Mouse (Mus musculus) MEL (cell line): ENCODE data around the gene Nat9. TPM values are rescaled to one million over a fixed set of nuclear protein-coding genes. Genes with fewer than 3 reads are reported as not detected.

Experiments used
- DNase-seq: peaks from one replicate; pipeline ENCODE4 v3.0.0; 2011; ENCODE audit warnings: low read depth, low spot score
- H3K27ac ChIP-seq: 2 replicates; pipeline ENCODE4 v1.5.1; 2012; ENCODE audit warnings: low read depth, mild to moderate bottlenecking, control low read depth, low read length, moderate library complexity; ENCODE audit not compliant: control insufficient read depth
- H3K27me3 ChIP-seq, 2 experiments: fragments of 150-350 bp in 1 of 2; sonication (generic) in 1 of 2; 2 replicates each; pipeline ENCODE4 v1.6.1; 2012; ENCODE audit warnings: low read length in 2 of 2, mild to moderate bottlenecking in 2 of 2, improper control_type of control experiment in 1 of 2, moderate library complexity in 1 of 2; ENCODE audit not compliant: insufficient read depth in 2 of 2, control insufficient read depth in 1 of 2
- H3K36me3 ChIP-seq, 2 experiments: 2 replicates each; pipeline ENCODE4 v1.6.1; 2012 to 2014; ENCODE audit warnings: low read length in 2 of 2, improper control_type of control experiment in 1 of 2, inconsistent platforms in 1 of 2, mild to moderate bottlenecking in 1 of 2; ENCODE audit not compliant: insufficient read depth in 2 of 2, control insufficient read depth in 1 of 2
- H3K4me1 ChIP-seq, 2 experiments: fragments of 150-350 bp in 1 of 2; sonication (generic) in 1 of 2; 2 replicates each; pipeline ENCODE4 v1.6.1; 2012; ENCODE audit warnings: low read length in 2 of 2, improper control_type of control experiment in 1 of 2, mild to moderate bottlenecking in 1 of 2; ENCODE audit not compliant: insufficient read depth in 2 of 2, control insufficient read depth in 1 of 2
- H3K4me3 ChIP-seq, 2 experiments: fragments of 150-350 bp in 1 of 2; sonication (generic) in 1 of 2; 2 replicates each; pipeline ENCODE4 v1.5.1; 2012; ENCODE audit warnings: low read depth in 2 of 2, low read length in 2 of 2, mild to moderate bottlenecking in 2 of 2, moderate library complexity in 2 of 2, control low read depth in 1 of 2, improper control_type of control experiment in 1 of 2; ENCODE audit not compliant: control insufficient read depth in 1 of 2, insufficient read depth in 1 of 2
- H3K79me2 ChIP-seq: 2 replicates; pipeline ENCODE4 v1.6.1; 2012; ENCODE audit warnings: mild to moderate bottlenecking, low read length, moderate library complexity; ENCODE audit not compliant: control insufficient read depth, poor library complexity, insufficient read depth
- H3K9ac ChIP-seq: 2 replicates; pipeline ENCODE4 v1.6.1; 2012; ENCODE audit warnings: low read depth, mild to moderate bottlenecking, control low read depth, low read length, moderate library complexity; ENCODE audit not compliant: control insufficient read depth, poor library complexity, severe bottlenecking
- H3K9me3 ChIP-seq: fragments of 150-350 bp; sonication (generic); replicated peaks from 2 replicates; pipeline ENCODE4 v1.6.1; 2012; ENCODE audit warnings: mild to moderate bottlenecking, low read length, improper control_type of control experiment, moderate library complexity; ENCODE audit not compliant: insufficient read depth
- CHD1 ChIP-seq: IDR thresholded peaks from 2 replicates; pipeline ENCODE4 v1.6.1; 2012; ENCODE audit warnings: low read depth, mild to moderate bottlenecking, inconsistent platforms, low read length, improper control_type of control experiment
- CTCF ChIP-seq, 3 experiments: IDR thresholded peaks in 2 of 3; conservative IDR thresholded peaks in 1 of 3; 2 replicates each; pipeline ENCODE4 v1.5.1; 2011 to 2012; ENCODE audit warnings: low read length in 3 of 3, low read depth in 2 of 3, mild to moderate bottlenecking in 2 of 3, improper control_type of control experiment in 1 of 3, inconsistent platforms in 1 of 3, mixed read lengths in 1 of 3, moderate library complexity in 1 of 3; ENCODE audit not compliant: control insufficient read depth in 1 of 3, insufficient read depth in 1 of 3, poor library complexity in 1 of 3, severe bottlenecking in 1 of 3
- ELF1 ChIP-seq: IDR thresholded peaks from 2 replicates; pipeline ENCODE4 v1.6.1; 2014; ENCODE audit warnings: low read depth, mild to moderate bottlenecking, inconsistent platforms, low read length, improper control_type of control experiment, moderate library complexity
- EP300 ChIP-seq, 2 experiments: IDR thresholded peaks; 2 replicates each; pipeline ENCODE4 v1.6.1; 2011; ENCODE audit warnings: improper control_type of control experiment in 2 of 2, low read length in 2 of 2, low read depth in 1 of 2, mild to moderate bottlenecking in 1 of 2
- GABPA ChIP-seq: IDR thresholded peaks from 2 replicates; pipeline ENCODE4 v1.6.1; 2012; ENCODE audit warnings: low read depth, mild to moderate bottlenecking, inconsistent platforms, low read length, improper control_type of control experiment, moderate library complexity
- MAX ChIP-seq: IDR thresholded peaks from 2 replicates; pipeline ENCODE4 v1.6.1; 2011; ENCODE audit warnings: low read length, improper control_type of control experiment
- MAZ ChIP-seq: IDR thresholded peaks from 2 replicates; pipeline ENCODE4 v1.6.1; 2012; ENCODE audit warnings: low read depth, mild to moderate bottlenecking, inconsistent platforms, low read length, improper control_type of control experiment
- MEF2A ChIP-seq: IDR thresholded peaks from 2 replicates; pipeline ENCODE4 v1.6.1; 2014; ENCODE audit warnings: low read depth, mild to moderate bottlenecking, inconsistent platforms, low read length, improper control_type of control experiment; ENCODE audit not compliant: poor library complexity, insufficient replicate concordance, severe bottlenecking; ENCODE audit errors: extremely low read depth
- MXI1 ChIP-seq: IDR thresholded peaks from 2 replicates; pipeline ENCODE4 v1.6.1; 2011; ENCODE audit warnings: mild to moderate bottlenecking, low read depth, low read length, improper control_type of control experiment
- MYB ChIP-seq: IDR thresholded peaks from 2 replicates; pipeline ENCODE4 v1.6.1; 2011; ENCODE audit warnings: mild to moderate bottlenecking, low read depth, low read length, improper control_type of control experiment
- NELFE ChIP-seq: IDR thresholded peaks from 2 replicates; pipeline ENCODE4 v1.6.1; 2011; ENCODE audit warnings: low read depth, low read length, improper control_type of control experiment
- POLR2A ChIP-seq, 2 experiments: IDR thresholded peaks; 2 replicates each; pipeline ENCODE4 v1.6.1; 2011 to 2012; ENCODE audit warnings: low read length in 2 of 2, mild to moderate bottlenecking in 2 of 2, control low read depth in 1 of 2, improper control_type of control experiment in 1 of 2, low read depth in 1 of 2, moderate library complexity in 1 of 2; ENCODE audit not compliant: control insufficient read depth in 1 of 2, insufficient read depth in 1 of 2, poor library complexity in 1 of 2
- POLR2AphosphoS2 ChIP-seq: IDR thresholded peaks from 2 replicates; pipeline ENCODE4 v1.6.1; 2011; ENCODE audit warnings: low read length, improper control_type of control experiment
- POLR2AphosphoS5 ChIP-seq: IDR thresholded peaks from 2 replicates; pipeline ENCODE4 v1.6.1; 2012; ENCODE audit warnings: low read depth, borderline replicate concordance, mild to moderate bottlenecking, inconsistent platforms, low read length, moderate library complexity, mixed read lengths
- RAD21 ChIP-seq: IDR thresholded peaks from 2 replicates; pipeline ENCODE4 v1.6.1; 2011; ENCODE audit warnings: mild to moderate bottlenecking, low read depth, low read length, improper control_type of control experiment
- RCOR1 ChIP-seq: IDR thresholded peaks from 2 replicates; pipeline ENCODE4 v1.6.1; 2012; ENCODE audit warnings: low read depth, mild to moderate bottlenecking, inconsistent platforms, low read length, improper control_type of control experiment
- SMC3 ChIP-seq: IDR thresholded peaks from 2 replicates; pipeline ENCODE4 v1.6.1; 2011; ENCODE audit warnings: low read depth, low read length, improper control_type of control experiment
- TAL1 ChIP-seq: IDR thresholded peaks from 2 replicates; pipeline ENCODE4 v1.6.1; 2012; ENCODE audit warnings: mild to moderate bottlenecking, inconsistent platforms, low read length, moderate library complexity, mixed read lengths
- TCF12 ChIP-seq: IDR thresholded peaks from 2 replicates; pipeline ENCODE4 v1.6.1; 2014; ENCODE audit warnings: low read depth, mild to moderate bottlenecking, inconsistent platforms, low read length, improper control_type of control experiment, moderate library complexity
- UBTF ChIP-seq: IDR thresholded peaks from 2 replicates; pipeline ENCODE4 v1.6.1; 2012; ENCODE audit warnings: low read depth, mild to moderate bottlenecking, inconsistent platforms, low read length, improper control_type of control experiment, moderate library complexity, borderline replicate concordance; ENCODE audit not compliant: insufficient read depth
- USF1 ChIP-seq: IDR thresholded peaks from 2 replicates; pipeline ENCODE4 v1.6.1; 2014; ENCODE audit warnings: low read depth, mild to moderate bottlenecking, inconsistent platforms, low read length, improper control_type of control experiment, moderate library complexity
- USF2 ChIP-seq, 2 experiments: IDR thresholded peaks; 2 replicates each; pipeline ENCODE4 v1.6.1; 2011 to 2012; ENCODE audit warnings: improper control_type of control experiment in 2 of 2, low read length in 2 of 2, borderline replicate concordance in 1 of 2, inconsistent platforms in 1 of 2, low read depth in 1 of 2, mild to moderate bottlenecking in 1 of 2; ENCODE audit not compliant: insufficient read depth in 1 of 2
- ZMIZ1 ChIP-seq: IDR thresholded peaks from 2 replicates; pipeline ENCODE4 v1.6.1; 2012; ENCODE audit warnings: low read depth, mild to moderate bottlenecking, inconsistent platforms, low read length, improper control_type of control experiment, moderate library complexity
- ZNF384 ChIP-seq: IDR thresholded peaks from 2 replicates; pipeline ENCODE4 v1.6.1; 2012; ENCODE audit warnings: low read depth, mild to moderate bottlenecking, inconsistent platforms, low read length, improper control_type of control experiment
- polyA plus RNA-seq, 2 experiments: library from polyadenylated mRNA; stranded (reverse) in 1 of 2; unstranded in 1 of 2; fragments of >175 nt in 1 of 2; fragments of >200 nt in 1 of 2; gene quantifications; 2 replicates each; pipeline versions ENCODE4 v1.2.1 to v1.2.4; 2012; ENCODE audit warnings: low replicate concordance in 2 of 2, low read depth in 1 of 2; ENCODE audit not compliant: insufficient read length in 2 of 2, insufficient read depth in 1 of 2, missing spikeins in 1 of 2
- total RNA-seq: library from RNA; depleted of rRNA; stranded (reverse); fragments of 300-350 nt; gene quantifications from 2 replicates; pipeline ENCODE4 v1.2.3, GENCODE M21; 2012

Gene Nat9
- total and polyA plus RNA-seq, 3 experiments: 46.1 to 92.4 TPM; not detected in 1

GRCm38 (mm10) chr11:115222077-115222476 lies 34.4 kb upstream of the Nat9 start:
- Histone ChIP-seq H3K27ac (no peak overlapping the region), H3K9ac (no peak overlapping the region), H3K79me2 (no peaks in the 10 kb centered on the region), H3K4me1 (peaks cover 0 to 6% of the 10 kb centered on the region in 2 experiments; a peak in 2 of 4 replicates), H3K36me3 (peaks cover 0 to 2% of the 10 kb centered on the region in 2 experiments; a peak in 3 of 4 replicates), H3K27me3 (no peaks in the 10 kb centered on the region)
- TF ChIP-seq NELFE (no peak), CHD1 (no peak), CTCF (IDR thresholded peaks at IDR 0.05 in 2 of 3, conservative IDR thresholded peaks at IDR 0.05 in 1 of 3; ENCODE audit: control insufficient read depth in 1 of 3, insufficient read depth in 1 of 3, low read depth in 2 of 3, low read length in 3 of 3, poor library complexity in 1 of 3, severe bottlenecking in 1 of 3) (no peak), ZNF384 (no peak)
- TF ChIP-seq, all 39 proteins: peak for 0
- no peak for DNase-seq
- no peaks in the 10 kb centered on the region for H3K9me3 ChIP-seq
- H3K4me3 ChIP-seq: no peak overlapping the region

GRCm38 (mm10) chr11:115219685-115220084 lies 32.0 kb upstream of the Nat9 start:
- peaks cover 0 to 2% of the 10 kb centered on the region in 2 experiments; a peak in 3 of 4 replicates for H3K36me3 ChIP-seq
- TF ChIP-seq MAX (no peak), RAD21 (no peak), ZMIZ1 (no peak), GABPA (no peak), POLR2AphosphoS5 (no peak), EP300 (IDR thresholded peaks at IDR 0.05; ENCODE audit: low read depth in 1 of 2, low read length in 2 of 2) (no peak), ELF1 (no peak)
- TF ChIP-seq, all 39 proteins: peak for 0

GRCm38 (mm10) chr11:115219263-115219662 lies 31.6 kb upstream of the Nat9 start:
- H3K9ac ChIP-seq: no peak overlapping the region
- no peak overlapping the region for H3K4me3 ChIP-seq

More at GRCm38 (mm10) chr11:115219685-115220084, 32.0 kb upstream of the Nat9 start:
- no peaks in the 10 kb centered on the region for H3K27me3 ChIP-seq
- no peak overlapping the region for H3K4me3 ChIP-seq
- no peaks in the 10 kb centered on the region for H3K9me3 ChIP-seq
- H3K4me1 ChIP-seq: peaks cover 0 to 2% of the 10 kb centered on the region in 2 experiments; a peak in 2 of 4 replicates
- H3K79me2 ChIP-seq: no peaks in the 10 kb centered on the region
- no peak overlapping the region for H3K27ac ChIP-seq
- DNase-seq: no peak
- no peak overlapping the region for H3K9ac ChIP-seq

More at GRCm38 (mm10) chr11:115219263-115219662, 31.6 kb upstream of the Nat9 start:
- no peaks in the 10 kb centered on the region for H3K27me3 ChIP-seq
- no peaks in the 10 kb centered on the region for H3K79me2 ChIP-seq
- no peaks in the 10 kb centered on the region for H3K9me3 ChIP-seq
- no peak overlapping the region for H3K27ac ChIP-seq
- H3K4me1 ChIP-seq: peaks cover 0 to 2% of the 10 kb centered on the region in 2 experiments; a peak in 2 of 4 replicates
- H3K36me3 ChIP-seq: peaks cover 0 to 2% of the 10 kb centered on the region in 2 experiments; a peak in 3 of 4 replicates
- TF ChIP-seq POLR2A (IDR thresholded peaks at IDR 0.05; ENCODE audit: control insufficient read depth in 1 of 2, insufficient read depth in 1 of 2, low read depth in 1 of 2, low read length in 2 of 2, poor library complexity in 1 of 2): no peak
- no peak for TF ChIP-seq RAD21
- no peak for TF ChIP-seq USF1
- TF ChIP-seq SMC3: no peak
- no peak for TF ChIP-seq POLR2AphosphoS5
- TF ChIP-seq CTCF (IDR thresholded peaks at IDR 0.05 in 2 of 3, conservative IDR thresholded peaks at IDR 0.05 in 1 of 3; ENCODE audit: control insufficient read depth in 1 of 3, insufficient read depth in 1 of 3, low read depth in 2 of 3, low read length in 3 of 3, poor library complexity in 1 of 3, severe bottlenecking in 1 of 3): no peak
- no peak for TF ChIP-seq USF2 (IDR thresholded peaks at IDR 0.05; ENCODE audit: borderline replicate concordance in 1 of 2, insufficient read depth in 1 of 2, low read depth in 1 of 2, low read length in 2 of 2)
- TF ChIP-seq RCOR1: no peak
- no peak for TF ChIP-seq UBTF
- TF ChIP-seq TAL1: no peak
- no peak for TF ChIP-seq TCF12
- no peak for TF ChIP-seq MXI1
- TF ChIP-seq POLR2AphosphoS2: no peak
- TF ChIP-seq NELFE: no peak
- TF ChIP-seq MEF2A: no peak
- TF ChIP-seq MYB: no peak
- no peak for TF ChIP-seq GABPA
- TF ChIP-seq MAZ: no peak
- TF ChIP-seq, all 39 proteins: peak for 0
- DNase-seq: no peak
